Mouse (Mus musculus) neural tube, embryonic 12.5 days (tissue): ENCODE measurements around the gene E130208F15Rik. TPM values are rescaled to one million over a fixed set of nuclear protein-coding genes. Genes with fewer than 3 reads are reported as not detected.

Source experiments
- polyA plus RNA-seq: library from polyadenylated mRNA; unstranded; fragments of >200 nt; fragmentation: Nextera tagmentation; extraction: Ambion mirVana; gene quantifications from 2 replicates; pipeline ENCODE4 v1.2.1, GENCODE M21; 2016

The E130208F15Rik gene
- polyA plus RNA-seq, 1 experiment from 2014 or later, result not detected

Other genes starting within 250 kb of the E130208F15Rik start
- 8.2 and 10.4 TPM in 2 replicates for gene Zfp82, start 248.8 kb upstream of the E130208F15Rik start, polyA plus RNA-seq
- gene Gm26920, start 231.3 kb upstream of the E130208F15Rik start, polyA plus RNA-seq, result 1.4 and 3.1 TPM in 2 replicates
- 14.2 and 16.0 TPM in 2 replicates for gene Zfp566, start 231.2 kb upstream of the E130208F15Rik start, polyA plus RNA-seq
- gene Zfp260, start 227.0 kb upstream of the E130208F15Rik start, polyA plus RNA-seq, result 107 and 116 TPM in 2 replicates
- 11.5 and 12.3 TPM in 2 replicates for gene Zfp382, start 199.8 kb upstream of the E130208F15Rik start, polyA plus RNA-seq
- 14.6 and 15.6 TPM in 2 replicates for gene Zfp146, start 152.0 kb upstream of the E130208F15Rik start, polyA plus RNA-seq
- 2.9 and 5.8 TPM in 2 replicates for gene Cox7a1, start 137.6 kb upstream of the E130208F15Rik start, polyA plus RNA-seq
- 73.3 and 78.3 TPM in 2 replicates for gene Capns1, start 122.9 kb upstream of the E130208F15Rik start, polyA plus RNA-seq
- 156 and 166 TPM in 2 replicates for gene Polr2i, start 89.8 kb upstream of the E130208F15Rik start, polyA plus RNA-seq
- gene Tbcb, start 89.5 kb upstream of the E130208F15Rik start, polyA plus RNA-seq, result 292 and 299 TPM in 2 replicates
- not detected in 2 replicates for gene Ovol3, start 86.0 kb upstream of the E130208F15Rik start, polyA plus RNA-seq
- gene Thap8, start 41.6 kb upstream of the E130208F15Rik start, polyA plus RNA-seq, result 0.52 and 0.78 TPM in 2 replicates
- 6.6 and 9.7 TPM in 2 replicates for gene Wdr62, start 41.3 kb upstream of the E130208F15Rik start, polyA plus RNA-seq
- gene Clip3, start 30.0 kb upstream of the E130208F15Rik start, polyA plus RNA-seq, result 74.3 and 87.2 TPM in 2 replicates
- 93.4 and 95.9 TPM in 2 replicates for gene Alkbh6, start 13.0 kb upstream of the E130208F15Rik start, polyA plus RNA-seq
- 21.8 and 24.3 TPM in 2 replicates for gene Syne4, start 6.9 kb upstream of the E130208F15Rik start, polyA plus RNA-seq
- 25.9 and 26.7 TPM in 2 replicates for gene Sdhaf1, start 2.2 kb downstream of the E130208F15Rik start, polyA plus RNA-seq
- gene Lrfn3, start 41.0 kb downstream of the E130208F15Rik start, polyA plus RNA-seq, result 10.7 and 11.1 TPM in 2 replicates
- 22.6 and 23.2 TPM in 2 replicates for gene Tyrobp, start 92.0 kb downstream of the E130208F15Rik start, polyA plus RNA-seq
- 0.72 and 1.2 TPM in 2 replicates for gene Hcst, start 98.1 kb downstream of the E130208F15Rik start, polyA plus RNA-seq
- 1.4 and 2.1 TPM in 2 replicates for gene Nfkbid, start 100.0 kb downstream of the E130208F15Rik start, polyA plus RNA-seq
- gene Aplp1, start 123.8 kb downstream of the E130208F15Rik start, polyA plus RNA-seq, result 368 and 386 TPM in 2 replicates
- gene Kirrel2, start 135.9 kb downstream of the E130208F15Rik start, polyA plus RNA-seq, result 13.5 and 14.6 TPM in 2 replicates
- 2.0 and 3.3 TPM in 2 replicates for gene Nphs1, start 136.6 kb downstream of the E130208F15Rik start, polyA plus RNA-seq
- gene Prodh2, start 171.9 kb downstream of the E130208F15Rik start, polyA plus RNA-seq, result not detected in 2 replicates
- gene Arhgap33, start 213.3 kb downstream of the E130208F15Rik start, polyA plus RNA-seq, result 78.3 and 90.0 TPM in 2 replicates
- 5.4 and 6.0 TPM in 2 replicates for gene Hspb6, start 230.4 kb downstream of the E130208F15Rik start, polyA plus RNA-seq
- 9.7 and 11.0 TPM in 2 replicates for gene Proser3, start 230.6 kb downstream of the E130208F15Rik start, polyA plus RNA-seq
- 52.8 and 53.4 TPM in 2 replicates for gene Lin37, start 238.1 kb downstream of the E130208F15Rik start, polyA plus RNA-seq
- 83.8 and 87.9 TPM in 2 replicates for gene U2af1l4, start 241.6 kb downstream of the E130208F15Rik start, polyA plus RNA-seq
- gene Gm49396, start 241.6 kb downstream of the E130208F15Rik start, polyA plus RNA-seq, result 16.2 and 17.1 TPM in 2 replicates
- gene Psenen, start 241.9 kb downstream of the E130208F15Rik start, polyA plus RNA-seq, result 137 and 143 TPM in 2 replicates
- 4.1 and 5.7 TPM in 2 replicates for gene Igflr1, start 243.7 kb downstream of the E130208F15Rik start, polyA plus RNA-seq